Mouse (Mus musculus) testis, adult 2 months (tissue): ENCODE measurements at regions not wholly inside any gene's neighbourhood (a gene's known extent, or its start where the extent isn't known, plus 50 kb on each side); places are given as distances from the start of the nearest gene placed in this dataset.

Source experiments
- H3K27ac ChIP-seq: fragments of 200-500 bp; 2 replicates; pipeline ENCODE4 v1.5.1; 2012; ENCODE audit warnings: low read depth, low read length; ENCODE audit not compliant: control insufficient read depth, insufficient read depth
- H3K27me3 ChIP-seq: fragments of 200-500 bp; 2 replicates; pipeline ENCODE4 v1.6.1; 2012; ENCODE audit warnings: mild to moderate bottlenecking, low read length, moderate library complexity; ENCODE audit not compliant: control insufficient read depth, insufficient read depth
- H3K36me3 ChIP-seq: fragments of 200-500 bp; 2 replicates; pipeline ENCODE4 v1.6.1; 2012; ENCODE audit warnings: mild to moderate bottlenecking, low read length; ENCODE audit not compliant: control insufficient read depth, insufficient read depth
- H3K4me1 ChIP-seq: fragments of 200-500 bp; 2 replicates; pipeline ENCODE4 v1.6.1; 2012; ENCODE audit warnings: low read length; ENCODE audit not compliant: control insufficient read depth, insufficient read depth
- H3K4me3 ChIP-seq: fragments of 200-500 bp; 2 replicates; pipeline ENCODE4 v1.5.1; 2012; ENCODE audit warnings: low read depth, mild to moderate bottlenecking, low read length, moderate library complexity, mixed read lengths; ENCODE audit not compliant: control insufficient read depth
- CTCF ChIP-seq: fragments of 200-500 bp; IDR thresholded peaks from 2 replicates; pipeline ENCODE4 v1.5.1; 2012; ENCODE audit warnings: low read depth, mild to moderate bottlenecking, inconsistent platforms, low read length, moderate library complexity; ENCODE audit not compliant: control insufficient read depth, insufficient read depth, insufficient replicate concordance
- POLR2A ChIP-seq: fragments of 200-500 bp; IDR thresholded peaks from 2 replicates; pipeline ENCODE4 v1.6.1; 2012; ENCODE audit warnings: low read depth, mild to moderate bottlenecking, inconsistent platforms, low read length, moderate library complexity; ENCODE audit not compliant: control insufficient read depth

DNA sequence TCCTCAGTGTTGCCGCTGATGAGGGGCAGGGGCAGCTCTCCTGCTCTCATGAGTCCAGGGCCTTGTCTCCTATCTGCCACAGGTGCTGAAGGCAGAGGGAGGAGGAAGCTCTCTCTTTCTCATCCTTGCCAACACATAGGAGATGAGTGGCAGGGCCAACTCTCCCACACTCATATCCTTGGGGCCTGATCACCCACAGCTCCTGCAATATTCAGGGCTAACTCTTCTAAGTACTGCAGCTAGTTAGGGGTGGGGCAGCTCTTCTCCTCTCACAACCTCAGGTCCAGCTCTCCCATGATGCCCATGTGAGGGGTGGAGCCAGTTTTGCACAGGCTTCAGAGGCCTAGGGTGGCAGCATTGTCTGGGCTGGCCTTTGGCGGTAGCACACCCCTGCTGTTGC lies 77.3 kb upstream of the Gm5148 start:
- TF ChIP-seq POLR2A (no peak), CTCF (no peak)
- H3K27ac ChIP-seq: no peak overlapping the region
- no peaks in the 10 kb centered on the region for H3K4me1 ChIP-seq
- no peaks in the 10 kb centered on the region for H3K36me3 ChIP-seq
- H3K4me3 ChIP-seq: no peak overlapping the region
- H3K27me3 ChIP-seq: no peaks in the 10 kb centered on the region

DNA sequence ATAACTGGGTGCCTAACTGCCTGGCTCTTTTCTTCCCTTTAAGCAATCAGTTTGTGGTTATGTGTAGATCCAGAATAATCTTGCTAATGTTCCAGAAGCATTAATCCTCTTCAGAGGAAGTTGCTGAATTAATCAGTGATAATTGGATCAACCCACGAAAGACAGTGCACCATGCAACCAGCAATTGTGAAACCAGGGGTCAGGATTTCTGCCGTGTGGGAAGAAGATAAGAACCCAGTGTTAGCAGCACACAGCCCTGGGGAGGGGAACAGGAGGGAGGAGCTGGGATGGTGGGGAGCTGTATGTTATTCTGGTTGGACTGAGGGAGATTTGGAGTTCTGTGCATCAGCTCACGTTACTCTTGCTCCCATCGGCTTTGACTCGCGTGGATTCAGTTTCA lies 75.5 kb upstream of the Gm5148 start:
- TF ChIP-seq CTCF (no peak), POLR2A (no peak)
- H3K27ac ChIP-seq: no peak overlapping the region
- no peaks in the 10 kb centered on the region for H3K4me1 ChIP-seq

DNA sequence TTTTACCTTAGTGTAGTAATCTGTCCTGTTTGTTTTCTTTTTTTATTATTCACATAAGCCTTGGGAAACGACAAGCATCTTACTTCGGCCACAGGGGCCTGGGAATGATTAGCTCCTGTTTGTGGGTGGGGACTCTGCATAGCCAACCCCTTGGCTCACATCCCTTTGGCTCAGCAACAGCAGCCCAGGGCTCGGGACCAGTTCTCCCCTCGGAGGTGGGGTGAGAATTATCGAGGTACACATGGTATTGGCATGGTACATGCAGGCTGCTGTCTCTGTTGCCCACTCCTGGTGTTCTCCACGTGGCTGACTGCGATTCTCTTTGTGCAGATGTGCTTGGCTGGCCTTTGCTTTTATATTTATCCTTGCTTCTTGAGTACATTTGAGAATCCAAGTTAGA lies 65.4 kb upstream of the Gm5148 start:
- no peak overlapping the region for H3K27ac ChIP-seq
- TF ChIP-seq CTCF (no peak), POLR2A (no peak)

More for the DNA sequence above, 75.5 kb upstream of the Gm5148 start:
- no peaks in the 10 kb centered on the region for H3K27me3 ChIP-seq
- H3K4me3 ChIP-seq: no peak overlapping the region
- H3K36me3 ChIP-seq: no peaks in the 10 kb centered on the region

DNA sequence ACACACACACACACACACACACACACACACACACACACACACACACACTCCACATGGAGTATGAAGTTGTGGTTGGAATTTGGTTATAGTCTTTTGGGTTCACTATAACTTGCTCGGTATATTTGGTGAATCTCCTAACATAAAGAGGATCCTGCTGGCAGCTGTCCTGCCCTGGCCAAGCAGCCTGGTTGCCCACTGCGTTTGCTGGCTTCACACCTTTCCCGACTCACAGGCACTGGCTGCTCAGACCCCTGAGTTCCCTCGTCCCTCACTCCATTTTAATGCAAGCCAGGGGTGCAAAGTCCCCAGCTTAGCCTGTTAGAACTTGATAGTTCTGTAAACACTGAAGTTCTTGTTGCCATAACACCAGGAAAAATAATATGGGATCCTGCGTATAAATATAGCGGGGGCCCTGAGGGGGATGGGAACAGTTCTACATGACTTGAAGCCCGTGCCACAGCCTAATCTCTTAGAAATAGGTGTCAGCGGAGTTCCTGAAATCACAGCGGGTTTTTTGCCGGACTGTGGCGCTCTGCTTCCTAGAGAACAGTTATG lies 64.9 kb upstream of the Gm5148 start:
- H3K4me3 ChIP-seq: no peak overlapping the region
- no peaks in the 10 kb centered on the region for H3K27me3 ChIP-seq
- no peak overlapping the region for H3K27ac ChIP-seq
- H3K4me1 ChIP-seq: no peaks in the 10 kb centered on the region; the same call in 1 of the 2 replicates
- no peaks in the 10 kb centered on the region for H3K36me3 ChIP-seq
- TF ChIP-seq POLR2A (no peak), CTCF (no peak)

More for the DNA sequence above, 65.4 kb upstream of the Gm5148 start:
- H3K36me3 ChIP-seq: no peaks in the 10 kb centered on the region
- H3K27me3 ChIP-seq: no peaks in the 10 kb centered on the region
- H3K4me3 ChIP-seq: no peak overlapping the region
- no peaks in the 10 kb centered on the region; the same call in 1 of the 2 replicates for H3K4me1 ChIP-seq

DNA sequence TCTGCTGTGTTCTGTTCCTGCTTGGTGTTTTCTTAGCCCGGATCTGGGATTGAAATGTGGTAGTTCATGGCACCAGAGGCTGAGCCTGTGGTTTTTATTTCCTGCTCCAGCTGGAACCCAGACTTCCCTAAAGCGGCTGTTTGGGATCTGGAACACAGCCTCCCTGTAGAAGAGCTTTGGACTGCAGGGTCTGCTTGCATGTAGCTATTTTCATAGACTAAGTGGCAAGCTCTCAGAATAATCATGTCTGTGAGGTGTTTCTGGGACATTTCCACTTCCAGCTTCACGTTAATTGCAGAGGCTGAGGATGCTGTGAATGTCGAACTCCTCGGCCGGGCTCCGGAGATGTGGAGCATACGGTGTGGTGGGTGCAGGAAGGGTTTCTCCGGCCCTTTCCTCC lies 64.1 kb upstream of the Gm5148 start:
- no peak for TF ChIP-seq POLR2A
- no peak for TF ChIP-seq CTCF
- H3K4me3 ChIP-seq: no peak overlapping the region

DNA sequence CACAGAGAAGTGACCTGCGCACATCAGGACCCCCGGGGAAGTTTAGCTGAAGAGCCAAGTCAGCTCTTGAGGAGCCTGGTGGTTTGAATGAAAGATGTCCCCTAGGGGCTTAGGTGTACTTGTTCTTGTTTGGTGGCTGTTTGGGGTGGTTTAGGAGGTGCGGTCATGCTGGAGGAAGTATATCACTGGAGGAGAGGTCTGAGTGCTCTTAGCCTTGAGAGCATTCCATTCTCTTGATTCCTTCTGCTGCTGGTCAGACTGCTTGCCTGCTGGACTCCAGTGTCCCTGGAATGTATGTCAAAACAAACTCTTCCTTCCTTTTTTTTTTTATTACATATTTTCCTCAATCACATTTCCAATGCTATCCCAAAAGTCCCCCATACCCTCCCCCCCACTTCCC lies 62.5 kb upstream of the Gm5148 start:
- H3K27me3 ChIP-seq: no peaks in the 10 kb centered on the region
- no peaks in the 10 kb centered on the region for H3K36me3 ChIP-seq
- no peak overlapping the region for H3K4me3 ChIP-seq
- no peaks in the 10 kb centered on the region; the same call in 1 of the 2 replicates for H3K4me1 ChIP-seq
- no peak overlapping the region for H3K27ac ChIP-seq
- TF ChIP-seq POLR2A (no peak), CTCF (no peak)

More for the DNA sequence above, 64.1 kb upstream of the Gm5148 start:
- Histone ChIP-seq H3K27me3 (no peaks in the 10 kb centered on the region), H3K36me3 (no peaks in the 10 kb centered on the region), H3K27ac (0 out of 2 replicates have a peak overlapping the region, but pooled peaks have one; percentile 11), H3K4me1 (no peaks in the 10 kb centered on the region; the same call in 1 of the 2 replicates)

DNA sequence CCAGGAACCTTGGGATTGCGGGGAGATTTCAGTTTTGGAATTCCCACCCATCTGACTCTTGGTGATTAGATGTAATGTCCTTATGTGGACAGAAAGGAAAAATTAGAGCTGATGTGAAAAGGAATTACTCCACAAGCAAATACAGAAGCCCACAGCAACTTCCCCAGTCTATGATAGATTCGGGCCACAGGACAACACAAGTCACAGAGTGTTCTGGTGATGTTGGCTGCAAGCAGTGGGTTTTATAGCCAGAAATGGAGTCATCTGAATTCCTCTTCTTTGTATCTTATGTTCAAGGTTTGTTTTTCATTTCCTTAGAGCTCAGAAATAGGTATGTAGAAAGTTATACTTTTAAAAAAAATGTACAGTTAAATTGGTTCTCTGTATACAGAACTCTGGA lies 56.8 kb upstream of the Gm5148 start:
- H3K27ac ChIP-seq: peak overlapping the region; percentile 32
- no peaks in the 10 kb centered on the region for H3K4me1 ChIP-seq
- no peaks in the 10 kb centered on the region for H3K36me3 ChIP-seq
- no peaks in the 10 kb centered on the region for H3K27me3 ChIP-seq
- TF ChIP-seq POLR2A (no peak), CTCF (no peak)
- H3K4me3 ChIP-seq: no peak overlapping the region
